Mouse (Mus musculus): ENCODE measurements around the gene Srgap3. TPM values are rescaled to one million over a fixed set of nuclear protein-coding genes. Genes with fewer than 3 reads are reported as not detected.

Srgap3 gene
- polyA plus RNA-seq, 1 experiment: 0.71 TPM

- H3K4me3 ChIP-seq (ENCODE audit: insufficient read depth, low read depth, low read length): no peak overlapping the region
- H3K27ac ChIP-seq (replicated peaks; ENCODE audit: low read depth, low read length): no peak overlapping the region
- H3K4me1 ChIP-seq (ENCODE audit: control insufficient read depth, insufficient read depth, insufficient read length, low read length): no peaks in the 10 kb centered on the region
Measured at GRCm38 (mm10) chr6:112932611-112933010, 14.5 kb downstream of the Srgap3 start.

DNA sequence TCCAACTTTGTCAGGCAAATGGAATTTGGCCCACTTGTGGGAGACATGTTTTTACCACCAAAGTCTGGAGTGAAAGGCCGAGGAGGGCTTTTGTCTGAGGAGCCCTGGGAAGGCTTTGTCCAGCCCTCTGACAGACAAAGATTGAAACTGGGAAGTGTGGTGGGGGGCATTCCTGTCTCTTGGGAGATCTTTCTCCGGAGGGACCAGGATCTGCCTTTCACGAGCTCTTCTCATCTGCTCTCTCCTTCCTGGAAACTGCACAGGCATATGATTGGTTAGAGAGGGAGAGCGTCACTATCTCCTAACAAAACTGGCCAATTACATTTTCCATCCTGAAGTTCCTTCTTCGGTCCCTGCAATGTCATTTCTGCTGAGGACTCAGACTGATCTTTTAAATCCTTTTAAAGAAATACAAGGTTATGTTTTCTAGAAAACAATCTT is 17.0 kb downstream of the Srgap3 start:
- Histone ChIP-seq H3K27ac (replicated peaks; ENCODE audit: low read depth, low read length) (no peak overlapping the region), H3K4me1 (ENCODE audit: control insufficient read depth, insufficient read depth, insufficient read length, low read length) (no peaks in the 10 kb centered on the region), H3K4me3 (ENCODE audit: insufficient read depth, low read depth, low read length) (no peak overlapping the region)

GRCm38 (mm10) chr6:112929291-112929984 is 17.6 kb downstream of the Srgap3 start:
- H3K27ac ChIP-seq (replicated peaks; ENCODE audit: low read depth, low read length): no peak overlapping the region
- H3K4me1 ChIP-seq (ENCODE audit: control insufficient read depth, insufficient read depth, insufficient read length, low read length): no peaks in the 10 kb centered on the region
- H3K4me3 ChIP-seq (ENCODE audit: insufficient read depth, low read depth, low read length): no peak overlapping the region

DNA sequence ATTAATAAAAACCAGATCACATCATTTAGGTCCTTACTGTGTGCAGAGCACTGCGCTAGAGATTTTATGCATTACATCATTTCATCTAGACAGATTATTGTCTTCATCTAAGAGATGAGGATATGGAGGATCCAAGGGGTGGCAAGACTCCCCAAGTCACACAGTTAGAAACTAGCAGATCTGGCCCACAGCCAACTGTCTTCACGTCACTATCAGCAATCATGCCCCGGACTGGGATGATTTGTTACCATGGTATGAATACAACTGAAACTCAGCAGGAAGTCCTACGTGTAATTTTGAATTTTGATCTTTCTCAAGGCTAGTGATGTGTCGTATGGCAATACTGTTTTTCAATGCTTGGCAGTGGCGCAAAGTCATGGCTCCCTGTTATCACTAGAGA is 18.2 kb downstream of the Srgap3 start:
- H3K27ac ChIP-seq (replicated peaks; ENCODE audit: low read depth, low read length): no peak overlapping the region
- H3K4me3 ChIP-seq (ENCODE audit: insufficient read depth, low read depth, low read length): no peak overlapping the region

DNA sequence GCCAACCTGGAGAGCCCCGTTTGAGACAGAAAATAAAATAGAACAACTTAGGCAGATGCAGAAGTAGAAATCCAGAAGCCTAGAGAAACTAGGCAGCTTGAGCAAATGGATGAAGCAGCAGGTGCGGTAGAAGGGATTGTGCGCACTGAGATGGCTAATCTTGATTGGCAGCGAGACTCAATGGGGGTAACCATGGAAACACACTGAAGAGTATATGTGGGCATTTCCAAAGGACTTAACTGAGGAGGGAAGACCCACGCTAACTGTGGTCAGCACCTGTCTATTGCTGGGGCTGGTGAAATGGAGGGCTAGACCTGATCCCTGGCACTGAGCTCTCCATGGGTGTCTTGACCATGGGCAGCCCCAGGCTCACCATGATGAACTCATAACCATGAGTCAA is 19.7 kb downstream of the Srgap3 start:
- no peak overlapping the region for H3K27ac ChIP-seq (replicated peaks; ENCODE audit: low read depth, low read length)
- H3K4me3 ChIP-seq (ENCODE audit: insufficient read depth, low read depth, low read length): no peak overlapping the region
- H3K4me1 ChIP-seq (ENCODE audit: control insufficient read depth, insufficient read depth, insufficient read length, low read length): no peaks in the 10 kb centered on the region

More for the DNA sequence above, 18.2 kb downstream of the Srgap3 start:
- H3K4me1 ChIP-seq (ENCODE audit: control insufficient read depth, insufficient read depth, insufficient read length, low read length): no peaks in the 10 kb centered on the region

- H3K4me3 ChIP-seq (ENCODE audit: insufficient read depth, low read depth, low read length): no peak overlapping the region
- no peak overlapping the region for H3K27ac ChIP-seq (replicated peaks; ENCODE audit: low read depth, low read length)
- H3K4me1 ChIP-seq (ENCODE audit: control insufficient read depth, insufficient read depth, insufficient read length, low read length): no peaks in the 10 kb centered on the region
Measured at GRCm38 (mm10) chr6:112926011-112926410, 21.1 kb downstream of the Srgap3 start.

DNA sequence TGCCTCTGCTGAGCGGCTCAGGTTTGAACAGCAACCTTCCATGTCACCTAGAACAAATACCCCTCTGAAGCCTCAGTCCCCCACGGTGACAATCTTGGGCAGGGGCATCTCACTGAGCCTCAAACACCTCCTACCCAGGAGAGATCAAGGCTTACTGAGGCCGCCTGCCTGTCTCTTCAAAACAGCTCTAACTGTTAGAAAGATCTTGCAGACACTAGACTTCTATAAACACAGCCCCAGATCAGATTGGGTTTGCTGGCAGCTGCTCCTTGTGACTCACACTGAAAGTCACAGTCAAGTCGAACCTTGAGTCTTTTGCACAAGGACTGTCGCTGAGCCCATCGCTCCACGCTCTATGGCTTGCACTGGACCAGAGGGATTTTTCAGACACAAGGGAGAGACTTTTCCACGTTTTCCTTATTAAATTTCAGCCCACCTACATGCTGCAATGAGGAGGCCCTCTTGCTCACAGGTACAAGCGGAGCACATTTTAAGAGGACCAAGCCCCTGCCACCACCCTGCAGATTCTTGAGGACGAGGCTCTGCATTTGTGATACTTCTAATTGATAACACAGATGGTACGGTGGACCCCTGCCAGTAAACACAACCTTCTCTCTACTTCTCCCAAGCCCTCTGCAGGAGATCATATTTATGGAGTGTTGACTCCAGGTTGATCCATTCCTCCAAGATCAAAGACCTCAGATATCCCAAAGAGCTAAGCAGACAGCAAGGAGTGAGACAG is 21.7 kb downstream of the Srgap3 start:
- H3K4me1 ChIP-seq (ENCODE audit: control insufficient read depth, insufficient read depth, insufficient read length, low read length): no peaks in the 10 kb centered on the region
- no peak overlapping the region for H3K4me3 ChIP-seq (ENCODE audit: insufficient read depth, low read depth, low read length)
- H3K27ac ChIP-seq (replicated peaks; ENCODE audit: low read depth, low read length): no peak overlapping the region

DNA sequence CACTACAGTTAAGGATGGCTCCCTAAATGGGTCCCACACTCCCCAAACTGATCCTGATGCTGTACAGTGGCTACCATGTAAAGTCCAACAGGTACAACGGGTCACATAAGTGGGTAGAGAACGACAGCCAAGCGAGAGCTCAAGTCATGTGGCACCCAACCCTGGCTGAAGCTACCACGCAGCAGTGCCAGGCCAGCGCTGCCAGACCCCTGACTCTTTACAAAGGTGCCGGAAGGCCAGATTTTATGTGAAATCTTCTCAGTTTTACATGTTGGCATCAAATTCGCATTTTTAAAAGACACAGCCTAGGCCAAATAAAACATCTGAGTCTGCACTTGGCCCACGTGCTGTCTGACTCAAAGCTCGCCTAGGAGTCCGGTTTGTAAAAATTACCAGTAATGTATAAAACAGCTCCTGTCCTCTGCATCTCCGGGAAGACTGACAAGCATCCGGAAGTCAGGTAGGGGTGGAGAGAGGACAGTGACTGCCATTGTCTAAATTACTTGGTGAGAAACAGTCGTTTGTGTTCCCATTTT is 22.4 kb downstream of the Srgap3 start:
- Histone ChIP-seq H3K4me1 (ENCODE audit: control insufficient read depth, insufficient read depth, insufficient read length, low read length) (no peaks in the 10 kb centered on the region), H3K4me3 (ENCODE audit: insufficient read depth, low read depth, low read length) (no peak overlapping the region), H3K27ac (replicated peaks; ENCODE audit: low read depth, low read length) (no peak overlapping the region)

DNA sequence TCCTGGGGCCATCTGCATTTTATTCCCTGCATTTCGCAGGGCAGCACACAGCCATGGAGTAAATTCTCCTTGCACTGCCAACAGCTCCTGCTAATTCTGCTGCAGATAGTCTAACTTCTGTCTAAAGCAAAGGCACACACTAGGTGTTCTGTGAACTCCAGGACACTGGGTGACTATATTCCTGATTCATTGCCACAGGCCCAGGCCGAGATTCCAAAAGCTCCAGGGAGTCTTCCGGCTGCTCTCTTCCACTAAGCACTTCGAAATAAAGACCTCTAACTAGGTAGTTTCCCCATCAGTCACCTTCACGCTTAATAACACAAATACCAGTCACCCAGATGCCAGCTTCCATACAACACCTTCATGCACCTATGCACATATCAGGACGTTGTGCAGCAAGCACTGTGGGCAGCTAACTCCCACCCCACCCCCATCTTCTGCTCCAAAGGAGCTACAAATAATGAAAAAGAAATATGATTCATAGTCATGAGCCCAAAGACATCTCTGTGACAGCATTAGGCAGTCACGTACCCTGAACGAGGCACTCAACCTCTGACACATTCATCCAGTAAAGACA is 26.4 kb downstream of the Srgap3 start:
- H3K27ac ChIP-seq (replicated peaks; ENCODE audit: low read depth, low read length): no peak overlapping the region
- no peak overlapping the region for H3K4me3 ChIP-seq (ENCODE audit: insufficient read depth, low read depth, low read length)
- no peaks in the 10 kb centered on the region for H3K4me1 ChIP-seq (ENCODE audit: control insufficient read depth, insufficient read depth, insufficient read length, low read length)

DNA sequence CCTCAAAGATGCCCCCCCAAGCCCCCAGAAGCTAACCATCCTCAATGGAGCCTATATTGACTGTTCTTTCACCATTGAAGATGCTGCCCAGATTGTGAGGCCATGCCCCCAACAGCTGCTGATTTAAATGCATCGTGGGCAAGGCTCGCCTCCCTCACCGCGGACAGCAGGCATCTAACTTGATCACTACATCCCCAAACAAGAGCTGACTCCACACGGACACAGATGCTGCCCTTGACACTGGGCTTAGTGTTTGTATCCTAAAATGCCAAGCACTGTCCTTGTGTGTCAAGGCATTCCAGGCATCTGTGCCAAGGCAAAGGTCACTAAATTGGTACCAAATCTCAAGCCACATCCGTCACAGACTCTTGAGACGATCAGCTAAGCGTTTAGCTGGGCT is 29.3 kb downstream of the Srgap3 start:
- Histone ChIP-seq H3K4me3 (ENCODE audit: insufficient read depth, low read depth, low read length) (no peak overlapping the region), H3K27ac (replicated peaks; ENCODE audit: low read depth, low read length) (no peak overlapping the region), H3K4me1 (ENCODE audit: control insufficient read depth, insufficient read depth, insufficient read length, low read length) (no peaks in the 10 kb centered on the region)

GRCm38 (mm10) chr6:112916243-112916642 is 30.8 kb downstream of the Srgap3 start:
- no peaks in the 10 kb centered on the region for H3K4me1 ChIP-seq (ENCODE audit: control insufficient read depth, insufficient read depth, insufficient read length, low read length)

DNA sequence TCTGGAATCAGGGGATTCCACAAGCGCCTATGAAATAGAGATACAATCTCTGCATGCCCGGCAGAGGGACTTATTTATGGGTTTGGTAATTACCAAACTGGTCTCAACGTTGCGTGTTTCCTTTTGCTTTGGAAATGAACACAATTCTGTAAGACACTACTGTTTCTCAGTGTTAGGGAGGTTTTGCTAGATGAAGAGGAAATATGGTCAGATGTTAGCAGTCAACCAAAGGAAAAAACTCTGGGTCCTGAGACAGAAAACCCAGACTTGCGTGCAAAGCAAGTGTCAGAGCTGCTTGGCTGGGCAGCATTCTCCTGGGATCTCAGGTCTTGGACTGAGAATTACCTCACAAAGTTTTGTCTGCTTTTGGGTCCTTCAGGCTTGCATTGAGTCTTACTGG is 34.5 kb downstream of the Srgap3 start:
- Histone ChIP-seq H3K4me3 (ENCODE audit: insufficient read depth, low read depth, low read length) (no peak overlapping the region), H3K4me1 (ENCODE audit: control insufficient read depth, insufficient read depth, insufficient read length, low read length) (no peaks in the 10 kb centered on the region), H3K27ac (replicated peaks; ENCODE audit: low read depth, low read length) (no peak overlapping the region)

More at GRCm38 (mm10) chr6:112916243-112916642, 30.8 kb downstream of the Srgap3 start:
- Histone ChIP-seq H3K27ac (replicated peaks; ENCODE audit: low read depth, low read length) (no peak overlapping the region), H3K4me3 (ENCODE audit: insufficient read depth, low read depth, low read length) (no peak overlapping the region)

DNA sequence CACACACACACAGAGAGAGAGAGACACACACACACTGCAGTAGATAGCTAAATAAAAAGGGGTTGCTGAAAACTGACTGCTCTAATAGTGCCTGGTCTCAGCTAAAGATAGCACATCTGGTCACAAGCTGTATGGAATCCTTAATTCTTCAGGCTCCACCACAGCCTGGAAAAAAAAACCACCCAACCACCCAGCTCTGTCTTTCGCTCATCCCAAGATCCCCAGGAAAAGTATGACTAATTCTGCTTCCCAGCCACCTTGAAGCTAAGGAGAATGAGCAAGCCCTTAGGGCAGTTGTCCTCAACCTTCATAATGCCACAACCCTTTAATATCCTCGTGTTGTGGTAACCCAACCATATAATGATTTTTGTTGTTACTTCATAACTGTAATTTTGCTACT is 37.4 kb downstream of the Srgap3 start:
- Histone ChIP-seq H3K4me1 (ENCODE audit: control insufficient read depth, insufficient read depth, insufficient read length, low read length) (no peaks in the 10 kb centered on the region), H3K4me3 (ENCODE audit: insufficient read depth, low read depth, low read length) (no peak overlapping the region), H3K27ac (replicated peaks; ENCODE audit: low read depth, low read length) (no peak overlapping the region)

DNA sequence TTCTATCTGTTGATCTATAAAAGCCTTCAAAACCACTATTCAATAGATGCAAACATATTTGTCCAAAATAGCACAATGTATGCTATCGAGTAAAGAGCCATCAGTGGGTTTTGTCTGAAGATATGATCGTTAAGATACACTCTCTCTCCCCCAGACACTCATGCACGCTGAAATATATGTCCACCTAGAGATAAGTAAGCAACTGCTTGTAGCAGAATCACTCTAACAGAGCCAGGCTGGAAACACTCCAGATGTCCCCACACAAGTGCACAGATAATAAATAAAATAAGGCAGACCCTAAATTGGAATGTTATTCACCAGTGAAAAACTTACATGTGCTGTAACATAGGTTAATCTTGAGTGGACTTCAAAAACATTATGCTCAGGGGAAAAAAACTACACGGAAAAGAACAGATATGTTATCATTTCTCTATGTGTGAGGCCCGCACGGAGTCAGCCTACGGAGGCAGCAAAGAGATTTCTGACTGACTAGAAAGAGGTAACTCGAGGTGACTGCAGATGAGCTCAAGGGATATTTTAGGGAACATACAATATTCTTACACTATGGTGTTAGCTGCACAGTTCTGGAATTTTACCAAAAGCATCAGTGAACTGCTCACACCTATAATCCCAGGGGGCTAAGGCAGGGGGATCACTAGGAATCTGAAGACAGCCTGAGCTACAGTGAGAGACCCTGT is 39.0 kb downstream of the Srgap3 start:
- no peak overlapping the region for H3K4me3 ChIP-seq (ENCODE audit: insufficient read depth, low read depth, low read length)
- no peaks in the 10 kb centered on the region for H3K4me1 ChIP-seq (ENCODE audit: control insufficient read depth, insufficient read depth, insufficient read length, low read length)
- no peak overlapping the region for H3K27ac ChIP-seq (replicated peaks; ENCODE audit: low read depth, low read length)

GRCm38 (mm10) chr6:112903796-112904195 is 43.3 kb downstream of the Srgap3 start:
- H3K4me3 ChIP-seq (ENCODE audit: insufficient read depth, low read depth, low read length): no peak overlapping the region
- no peak overlapping the region for H3K27ac ChIP-seq (replicated peaks; ENCODE audit: low read depth, low read length)
- no peaks in the 10 kb centered on the region for H3K4me1 ChIP-seq (ENCODE audit: control insufficient read depth, insufficient read depth, insufficient read length, low read length)
